Mouse (Mus musculus) olfactory bulb, adult 2 months (tissue): ENCODE measurements at regions not wholly inside any gene's neighbourhood (a gene's known extent, or its start where the extent isn't known, plus 50 kb on each side); places are given as distances from the start of the nearest gene placed in this dataset.

Experiments
- CTCF ChIP-seq: fragments of 200-500 bp; IDR thresholded peaks from 2 replicates; pipeline ENCODE4 v1.5.1; 2012; ENCODE audit warnings: low read depth, mild to moderate bottlenecking, low read length, moderate library complexity; ENCODE audit not compliant: insufficient read depth
- POLR2A ChIP-seq: fragments of 200-500 bp; IDR thresholded peaks from 2 replicates; pipeline ENCODE4 v1.6.1; 2012; ENCODE audit warnings: mild to moderate bottlenecking, low read depth, low read length, moderate library complexity; ENCODE audit not compliant: insufficient read depth

DNA sequence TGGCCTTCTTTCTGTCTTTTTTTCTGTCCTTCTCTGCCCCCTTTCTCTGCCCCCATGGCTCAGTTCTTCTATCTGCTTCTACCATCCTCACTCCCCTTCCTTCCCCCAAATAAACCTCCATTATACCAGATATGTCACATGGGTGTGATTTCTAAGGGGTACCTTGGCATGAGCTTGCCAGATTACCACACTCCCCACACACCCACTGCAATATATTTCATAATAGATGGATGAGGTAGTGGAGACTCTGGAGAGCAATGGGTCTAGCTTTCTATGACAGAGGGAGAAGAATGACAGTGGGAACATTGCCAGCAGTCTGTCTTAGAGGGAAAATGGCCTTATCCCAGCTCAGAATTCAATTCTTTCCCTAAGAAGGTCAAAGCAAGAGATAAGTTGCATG, 461.0 kb downstream of the Plcl1 start:
- no peak for TF ChIP-seq CTCF
- no peak for TF ChIP-seq POLR2A
